Mouse (Mus musculus): ENCODE results near the gene Smad5. TPM values are rescaled to one million over a fixed set of nuclear protein-coding genes. Genes with fewer than 3 reads are reported as not detected.

Smad5 gene
- total RNA-seq, 1 experiment from 2014 or later = 40.5 TPM

DNA sequence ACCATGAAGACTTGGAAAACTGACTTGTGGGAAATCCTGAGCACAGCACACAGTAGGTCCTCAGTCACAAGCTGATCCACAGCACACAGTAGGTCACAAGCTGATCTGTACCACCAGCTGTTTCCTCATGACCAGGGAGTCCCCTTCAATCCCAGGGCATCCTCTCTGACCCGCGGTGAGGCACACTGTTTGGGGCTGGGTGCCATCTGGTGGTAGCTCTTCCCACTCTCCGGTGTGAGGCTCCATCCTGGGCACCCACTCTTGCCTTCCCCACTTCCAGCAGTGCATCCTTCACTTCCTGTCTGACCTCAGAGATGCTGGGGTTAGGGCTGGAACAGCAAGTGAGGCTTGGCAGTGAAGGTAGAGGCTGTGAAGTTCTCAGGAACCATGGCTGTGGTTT, 69.8 kb downstream of the Smad5 start:
- no peak for ATAC-seq (replicated peaks in 1 of 2; ENCODE audit: insufficient read depth in 1 of 2, low FRiP score in 2 of 2, low TSS enrichment in 1 of 2, low read depth in 1 of 2, poor library complexity in 2 of 2, severe bottlenecking in 2 of 2)

DNA sequence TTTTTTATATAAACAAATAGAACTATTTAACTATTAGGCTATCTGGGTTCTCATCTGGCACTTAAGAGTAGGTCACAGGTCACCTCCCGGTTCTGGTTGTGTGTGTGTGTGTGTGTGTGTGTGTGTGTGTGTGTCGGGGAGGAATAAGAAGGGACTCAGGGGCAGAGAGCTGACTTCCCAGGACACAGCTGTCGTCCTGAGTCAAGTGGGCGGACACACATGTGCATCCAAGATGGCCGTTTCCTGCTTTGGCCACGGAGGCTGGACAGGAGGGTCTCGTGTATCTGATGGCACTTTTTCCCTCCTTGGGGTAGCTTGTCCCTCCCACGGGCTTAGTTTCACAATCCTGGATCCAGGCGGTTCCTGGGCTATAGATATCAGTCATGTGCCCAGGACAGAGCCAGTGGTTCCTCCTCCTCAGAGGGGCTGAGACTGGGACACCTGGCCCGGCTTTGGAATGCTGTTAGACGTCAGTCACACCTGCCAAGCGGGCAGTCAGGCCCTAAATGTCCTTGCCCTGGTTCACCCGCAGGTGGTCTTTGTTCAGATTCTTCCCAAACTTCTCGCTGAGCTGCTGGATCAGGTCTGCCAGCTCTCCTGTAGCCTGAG, 70.6 kb downstream of the Smad5 start:
- no peak for ATAC-seq (replicated peaks in 1 of 2; ENCODE audit: insufficient read depth in 1 of 2, low FRiP score in 2 of 2, low TSS enrichment in 1 of 2, low read depth in 1 of 2, poor library complexity in 2 of 2, severe bottlenecking in 2 of 2)

DNA sequence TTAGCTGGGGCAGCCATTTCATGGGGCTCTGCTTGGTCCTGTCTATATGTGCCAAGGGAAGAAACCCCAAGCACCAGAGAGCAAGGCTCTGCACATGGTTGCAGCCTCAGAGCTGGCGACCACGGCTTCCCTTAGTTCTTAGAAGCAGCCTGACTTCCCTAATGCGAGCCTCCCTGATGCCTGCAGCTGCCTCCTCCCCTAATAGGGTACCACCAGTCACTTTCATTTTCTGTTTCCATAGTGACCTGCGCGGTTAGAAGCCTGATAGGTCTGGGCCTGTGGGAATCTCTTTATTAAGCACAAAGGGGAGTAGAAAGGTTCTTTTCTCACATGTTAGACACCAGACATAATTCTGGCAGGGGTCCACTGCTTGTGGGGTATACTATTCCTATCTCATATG, 71.5 kb downstream of the Smad5 start:
- peak; percentile 92 to 99 for ATAC-seq (replicated peaks in 1 of 2; ENCODE audit: insufficient read depth in 1 of 2, low FRiP score in 2 of 2, low TSS enrichment in 1 of 2, low read depth in 1 of 2, poor library complexity in 2 of 2, severe bottlenecking in 2 of 2)

DNA sequence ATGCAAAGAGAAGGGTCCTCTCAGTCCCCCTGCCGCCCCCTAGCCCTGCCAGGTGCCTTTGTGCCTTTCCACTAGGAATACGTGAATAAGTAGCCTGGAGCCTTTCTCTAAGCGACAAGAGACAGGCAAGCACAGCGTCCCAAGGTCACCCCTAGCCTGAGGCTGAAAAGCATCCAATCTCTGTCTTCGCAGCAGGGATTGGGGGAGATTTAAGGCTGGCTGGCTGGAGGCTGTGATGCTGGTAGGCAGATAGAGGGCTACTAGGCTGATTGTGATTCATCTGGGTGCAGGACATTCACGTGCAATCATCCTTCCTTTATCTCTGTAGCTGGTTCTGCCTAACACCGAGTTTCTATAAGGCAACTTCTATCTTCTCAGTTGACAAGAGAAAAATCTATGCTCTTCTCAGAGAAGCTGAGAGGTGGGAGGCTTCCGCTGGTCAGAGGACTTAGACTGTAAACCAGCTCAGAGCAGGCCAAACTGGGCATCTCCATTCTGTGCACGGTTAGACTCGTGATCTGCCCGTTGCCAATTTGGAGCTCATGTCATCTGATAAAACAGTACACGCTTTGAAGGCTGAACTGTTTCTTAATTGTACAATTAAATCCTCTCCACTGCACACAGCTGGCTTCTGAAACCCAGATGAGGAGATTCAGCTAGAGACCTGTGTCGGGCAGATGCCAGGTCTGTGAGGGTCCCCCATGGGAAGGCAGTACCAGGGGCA, 78.1 kb downstream of the Smad5 start:
- no peak for ATAC-seq (replicated peaks in 1 of 2; ENCODE audit: insufficient read depth in 1 of 2, low FRiP score in 2 of 2, low TSS enrichment in 1 of 2, low read depth in 1 of 2, poor library complexity in 2 of 2, severe bottlenecking in 2 of 2)

DNA sequence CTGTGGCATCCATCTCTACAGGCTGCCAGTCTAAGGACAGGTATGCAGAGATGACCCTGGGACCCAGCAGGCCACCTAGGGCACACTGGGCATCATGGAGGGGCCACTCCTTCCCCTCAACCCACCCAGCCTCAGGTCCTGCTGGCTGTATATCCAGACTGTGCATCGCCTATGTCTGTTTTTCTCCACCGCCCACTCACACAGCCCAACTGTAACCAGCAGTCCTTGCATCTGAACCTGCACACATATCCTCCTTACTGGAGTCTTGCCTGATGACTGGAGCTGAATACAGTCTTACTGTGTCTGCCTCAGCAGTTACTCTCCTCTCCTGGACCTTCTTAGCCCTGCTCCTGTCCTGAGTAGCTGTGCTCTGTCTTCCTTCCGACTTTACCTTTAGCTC, 78.9 kb downstream of the Smad5 start:
- no peak for ATAC-seq (replicated peaks in 1 of 2; ENCODE audit: insufficient read depth in 1 of 2, low FRiP score in 2 of 2, low TSS enrichment in 1 of 2, low read depth in 1 of 2, poor library complexity in 2 of 2, severe bottlenecking in 2 of 2)

DNA sequence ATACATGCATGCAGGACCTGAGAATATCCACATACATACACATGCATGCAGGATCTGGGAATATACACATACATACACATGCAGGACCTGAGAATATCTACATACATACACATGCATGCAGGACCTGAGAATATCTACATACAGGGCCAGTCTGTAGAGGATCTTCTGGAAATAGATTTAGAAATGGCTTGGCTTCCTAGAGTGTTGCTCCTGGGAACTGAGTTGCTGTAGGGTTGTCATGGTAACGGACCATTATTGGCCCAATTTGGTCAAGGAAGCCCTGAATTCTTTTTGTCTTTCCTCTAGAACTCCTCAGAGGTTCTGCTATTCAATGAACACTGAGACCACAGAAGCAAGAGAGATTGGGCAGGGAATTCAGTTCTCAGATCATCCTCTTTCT, 79.8 kb downstream of the Smad5 start:
- no peak for ATAC-seq (replicated peaks in 1 of 2; ENCODE audit: insufficient read depth in 1 of 2, low FRiP score in 2 of 2, low TSS enrichment in 1 of 2, low read depth in 1 of 2, poor library complexity in 2 of 2, severe bottlenecking in 2 of 2)

- no peak for ATAC-seq (replicated peaks in 1 of 2; ENCODE audit: insufficient read depth in 1 of 2, low FRiP score in 2 of 2, low TSS enrichment in 1 of 2, low read depth in 1 of 2, poor library complexity in 2 of 2, severe bottlenecking in 2 of 2)
Observed at GRCm38 (mm10) chr13:56790683-56791082, 87.9 kb downstream of the Smad5 start.

Other genes with a start within 250 kb of the Smad5 start
- gene Il9, start 220.8 kb upstream of the Smad5 start, total RNA-seq (2017) = not detected in 2 replicates
- gene Fbxl21, start 180.5 kb upstream of the Smad5 start, total RNA-seq (2017) = 1.0 and 1.7 TPM in 2 replicates
- not detected in 2 replicates for gene Lect2, start 154.5 kb upstream of the Smad5 start, total RNA-seq (2017)
- gene Tgfbi, start 93.5 kb upstream of the Smad5 start, total RNA-seq (2017) = 17.4 and 25.6 TPM in 2 replicates
- gene Gm45623, start 50.8 kb downstream of the Smad5 start, total RNA-seq (2017) = not detected in 2 replicates
- gene Trpc7, start 193.0 kb downstream of the Smad5 start, total RNA-seq (2017) = not detected in 2 replicates